Mouse (Mus musculus): ENCODE data around the gene Usp30. TPM values are rescaled to one million over a fixed set of nuclear protein-coding genes. Genes with fewer than 3 reads are reported as not detected.

Usp30 gene
- polyA plus RNA-seq, 1 experiment = 71.5 TPM

DNA sequence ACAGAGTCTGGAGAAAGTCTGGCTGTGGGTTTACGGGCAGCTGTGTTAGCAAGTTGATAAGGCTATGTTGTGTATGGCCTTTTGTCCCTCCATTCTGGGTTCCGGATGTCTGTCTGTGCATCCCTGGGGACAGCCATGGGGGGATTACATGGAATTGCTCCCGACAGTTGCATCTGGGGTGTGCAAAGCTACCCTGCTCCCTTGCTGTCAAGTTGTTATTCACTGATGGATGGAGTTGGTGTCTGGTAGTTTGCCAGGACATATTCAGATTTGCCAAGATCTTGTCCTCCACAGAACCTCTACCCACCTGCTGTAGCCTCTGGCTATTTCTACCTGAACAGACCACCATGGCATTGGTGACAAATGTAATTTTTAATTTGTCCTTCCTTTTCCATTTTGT lies 19.1 kb upstream of the Usp30 start:
- Histone ChIP-seq H3K27me3 (ENCODE audit: control insufficient read depth, insufficient read depth, low read length) (no peaks in the 10 kb centered on the region), H3K4me3 (ENCODE audit: control insufficient read depth, low read depth, low read length) (no peak overlapping the region), H3K36me3 (ENCODE audit: control insufficient read depth, insufficient read depth, low read length) (no peaks in the 10 kb centered on the region), H3K27ac (ENCODE audit: control insufficient read depth, insufficient read depth, low read depth, low read length) (no peak overlapping the region), H3K4me1 (ENCODE audit: control insufficient read depth, insufficient read depth, low read length) (0 out of 2 replicates have a peak, but pooled peaks cover 2% of the 10 kb centered on the region)
- no peak for TF ChIP-seq CTCF (IDR thresholded peaks at IDR 0.05; ENCODE audit: control insufficient read depth, insufficient read depth, insufficient replicate concordance, low read depth, low read length)
- TF ChIP-seq POLR2A (IDR thresholded peaks at IDR 0.05; ENCODE audit: control insufficient read depth, low read depth, low read length) = no peak

DNA sequence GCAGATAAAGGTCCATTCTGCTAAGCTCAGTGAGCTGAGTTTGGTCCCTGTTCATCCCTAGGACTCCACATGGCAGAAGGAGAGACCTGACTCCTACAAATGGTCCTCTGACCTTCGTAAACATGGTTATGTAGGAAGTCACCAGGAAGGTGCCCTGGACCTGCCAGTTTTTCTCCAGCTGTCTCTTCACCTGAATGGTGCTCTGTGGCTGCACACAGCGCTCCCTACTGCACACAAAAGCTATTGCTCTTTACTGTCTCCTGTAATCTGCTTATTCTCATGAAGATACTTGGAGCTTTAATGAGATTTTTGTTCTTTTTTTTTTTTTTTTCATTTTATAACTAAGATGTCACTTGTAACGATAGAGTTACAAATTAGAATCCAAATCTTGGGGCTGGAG lies 18.7 kb upstream of the Usp30 start:
- Histone ChIP-seq H3K27me3 (ENCODE audit: control insufficient read depth, insufficient read depth, low read length) (no peaks in the 10 kb centered on the region), H3K36me3 (ENCODE audit: control insufficient read depth, insufficient read depth, low read length) (no peaks in the 10 kb centered on the region), H3K27ac (ENCODE audit: control insufficient read depth, insufficient read depth, low read depth, low read length) (no peak overlapping the region), H3K4me3 (ENCODE audit: control insufficient read depth, low read depth, low read length) (no peak overlapping the region), H3K4me1 (ENCODE audit: control insufficient read depth, insufficient read depth, low read length) (0 out of 2 replicates have a peak, but pooled peaks cover 2% of the 10 kb centered on the region)
- TF ChIP-seq POLR2A (IDR thresholded peaks at IDR 0.05; ENCODE audit: control insufficient read depth, low read depth, low read length) = no peak
- no peak for TF ChIP-seq CTCF (IDR thresholded peaks at IDR 0.05; ENCODE audit: control insufficient read depth, insufficient read depth, insufficient replicate concordance, low read depth, low read length)

DNA sequence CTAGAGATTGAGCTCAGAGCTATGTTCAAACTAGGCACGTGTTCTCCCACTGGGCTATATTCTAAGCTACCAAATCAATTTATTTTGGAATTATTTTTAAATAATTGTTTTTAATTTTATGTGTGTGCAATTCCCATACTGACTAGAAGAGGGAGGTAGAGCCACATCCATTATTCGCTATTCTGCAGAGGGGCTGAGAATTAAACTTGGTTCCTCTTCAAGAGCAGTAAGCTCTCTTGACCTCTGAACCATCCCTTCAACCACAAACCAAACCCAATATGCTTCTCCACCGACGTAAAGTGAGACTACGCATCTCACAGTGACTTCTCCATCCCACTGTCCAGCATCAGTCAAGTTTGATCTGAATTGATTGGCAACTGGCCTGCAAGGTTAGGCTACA lies 18.1 kb upstream of the Usp30 start:
- Histone ChIP-seq H3K36me3 (ENCODE audit: control insufficient read depth, insufficient read depth, low read length) (no peaks in the 10 kb centered on the region), H3K27me3 (ENCODE audit: control insufficient read depth, insufficient read depth, low read length) (no peaks in the 10 kb centered on the region), H3K27ac (ENCODE audit: control insufficient read depth, insufficient read depth, low read depth, low read length) (no peak overlapping the region), H3K4me3 (ENCODE audit: control insufficient read depth, low read depth, low read length) (no peak overlapping the region), H3K4me1 (ENCODE audit: control insufficient read depth, insufficient read depth, low read length) (peaks cover 2% of the 10 kb centered on the region; the same call in 1 of the 2 replicates)
- TF ChIP-seq POLR2A (IDR thresholded peaks at IDR 0.05; ENCODE audit: control insufficient read depth, low read depth, low read length) (no peak), CTCF (IDR thresholded peaks at IDR 0.05; ENCODE audit: control insufficient read depth, insufficient read depth, insufficient replicate concordance, low read depth, low read length) (no peak)

DNA sequence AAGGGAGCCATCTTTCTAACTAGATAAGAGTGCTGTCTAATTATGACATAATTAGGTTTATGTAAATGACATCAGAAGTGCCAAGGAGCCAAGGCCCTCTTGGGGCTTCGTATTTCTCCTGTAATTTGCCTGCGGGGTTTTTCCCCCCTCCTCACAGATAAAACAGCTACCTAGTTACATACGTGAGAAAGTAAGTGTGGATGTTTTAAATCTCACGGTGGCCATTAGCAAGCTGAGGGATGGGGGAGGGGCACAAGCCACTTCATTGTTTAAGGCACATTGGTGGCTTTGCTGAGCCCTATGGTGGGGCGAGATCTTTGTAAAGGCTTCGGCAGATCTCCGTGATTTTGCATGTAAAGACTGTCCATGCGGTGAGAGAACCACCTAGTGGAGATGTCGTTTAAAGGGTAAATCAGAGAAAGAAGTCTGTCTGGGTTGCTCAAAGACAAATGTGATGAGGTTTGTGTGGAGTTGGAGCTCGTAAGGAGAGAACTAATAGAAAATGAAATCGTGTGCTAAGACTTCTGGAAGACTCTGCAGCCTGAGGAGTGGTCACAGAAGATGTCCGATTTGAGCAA lies 16.4 kb upstream of the Usp30 start:
- no peaks in the 10 kb centered on the region for H3K36me3 ChIP-seq (ENCODE audit: control insufficient read depth, insufficient read depth, low read length)
- H3K27me3 ChIP-seq (ENCODE audit: control insufficient read depth, insufficient read depth, low read length) = no peaks in the 10 kb centered on the region
- H3K4me3 ChIP-seq (ENCODE audit: control insufficient read depth, low read depth, low read length) = no peak overlapping the region
- H3K27ac ChIP-seq (ENCODE audit: control insufficient read depth, insufficient read depth, low read depth, low read length) = no peak overlapping the region
- TF ChIP-seq POLR2A (IDR thresholded peaks at IDR 0.05; ENCODE audit: control insufficient read depth, low read depth, low read length) (no peak), CTCF (IDR thresholded peaks at IDR 0.05; ENCODE audit: control insufficient read depth, insufficient read depth, insufficient replicate concordance, low read depth, low read length) (no peak)
- peaks cover 6% of the 10 kb centered on the region; the same call in 1 of the 2 replicates for H3K4me1 ChIP-seq (ENCODE audit: control insufficient read depth, insufficient read depth, low read length)

DNA sequence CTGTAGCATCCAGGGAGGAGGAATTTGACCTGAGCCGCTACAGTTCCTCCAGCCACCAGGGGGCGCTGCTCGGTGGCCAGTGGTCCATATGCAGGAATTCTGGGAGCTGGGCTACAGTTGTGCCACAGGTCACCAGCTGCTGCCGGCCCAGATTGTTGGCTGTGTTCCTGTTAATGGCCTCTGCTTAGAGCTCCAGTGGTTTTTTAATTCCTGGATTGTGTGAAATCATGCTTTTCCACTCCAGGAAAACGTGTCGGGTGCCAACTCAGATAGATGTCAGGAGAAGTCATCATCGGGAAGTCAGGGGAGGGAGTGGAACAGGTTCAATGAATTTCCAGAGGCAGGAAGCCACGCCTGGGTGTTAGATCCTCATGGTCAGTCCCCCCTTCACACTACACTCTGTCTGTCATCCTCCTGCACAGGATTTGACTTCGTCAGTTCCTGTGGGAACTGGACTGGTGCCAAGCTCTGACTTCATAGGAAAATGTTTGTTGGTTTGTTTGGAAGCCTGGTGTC lies 13.0 kb upstream of the Usp30 start:
- Histone ChIP-seq H3K27me3 (ENCODE audit: control insufficient read depth, insufficient read depth, low read length) (no peaks in the 10 kb centered on the region), H3K36me3 (ENCODE audit: control insufficient read depth, insufficient read depth, low read length) (no peaks in the 10 kb centered on the region), H3K4me1 (ENCODE audit: control insufficient read depth, insufficient read depth, low read length) (peaks cover 6% of the 10 kb centered on the region; the same call in 1 of the 2 replicates), H3K27ac (ENCODE audit: control insufficient read depth, insufficient read depth, low read depth, low read length) (no peak overlapping the region), H3K4me3 (ENCODE audit: control insufficient read depth, low read depth, low read length) (peak overlapping the region; percentile 50; the same call in 1 of the 2 replicates)
- peak; percentile 96 for TF ChIP-seq CTCF (IDR thresholded peaks at IDR 0.05; ENCODE audit: control insufficient read depth, insufficient read depth, insufficient replicate concordance, low read depth, low read length)
- peak; percentile 19; the same call in 1 of the 2 replicates for TF ChIP-seq POLR2A (IDR thresholded peaks at IDR 0.05; ENCODE audit: control insufficient read depth, low read depth, low read length)

DNA sequence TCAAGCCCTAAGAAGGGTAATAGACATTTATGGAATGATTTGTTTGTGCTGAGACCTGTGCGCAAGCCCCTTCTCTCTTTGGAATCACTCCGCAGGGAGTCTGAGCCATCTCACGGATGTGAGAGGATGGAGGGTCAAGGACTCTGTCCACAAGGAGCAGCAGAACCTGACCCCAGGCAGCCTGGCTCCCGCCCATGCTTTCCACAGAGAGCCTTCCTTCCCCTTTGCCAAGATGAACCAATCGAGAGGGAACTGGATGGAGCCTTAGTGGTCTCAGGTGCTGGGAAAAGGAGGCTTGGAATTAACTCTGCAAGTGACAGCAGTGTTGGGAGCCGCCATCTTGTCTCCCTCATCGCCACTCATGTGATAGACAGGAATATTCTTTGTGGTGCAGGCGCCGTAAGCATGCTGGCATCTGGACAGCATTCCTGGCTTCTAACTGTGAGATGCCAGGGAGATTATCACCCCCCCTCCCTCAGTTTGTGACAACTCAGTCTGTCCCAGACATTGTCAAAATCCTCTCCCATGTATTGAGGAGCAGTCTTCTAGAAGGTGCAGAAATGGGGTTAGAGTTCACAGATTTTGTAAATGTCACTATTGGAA lies 8.0 kb upstream of the Usp30 start:
- peaks cover 5% of the 10 kb centered on the region; the same call in 1 of the 2 replicates for H3K4me1 ChIP-seq (ENCODE audit: control insufficient read depth, insufficient read depth, low read length)
- no peaks in the 10 kb centered on the region for H3K27me3 ChIP-seq (ENCODE audit: control insufficient read depth, insufficient read depth, low read length)
- no peaks in the 10 kb centered on the region for H3K36me3 ChIP-seq (ENCODE audit: control insufficient read depth, insufficient read depth, low read length)
- no peak overlapping the region for H3K4me3 ChIP-seq (ENCODE audit: control insufficient read depth, low read depth, low read length)
- TF ChIP-seq CTCF (IDR thresholded peaks at IDR 0.05; ENCODE audit: control insufficient read depth, insufficient read depth, insufficient replicate concordance, low read depth, low read length) (no peak), POLR2A (IDR thresholded peaks at IDR 0.05; ENCODE audit: control insufficient read depth, low read depth, low read length) (no peak)
- no peak overlapping the region for H3K27ac ChIP-seq (ENCODE audit: control insufficient read depth, insufficient read depth, low read depth, low read length)

DNA sequence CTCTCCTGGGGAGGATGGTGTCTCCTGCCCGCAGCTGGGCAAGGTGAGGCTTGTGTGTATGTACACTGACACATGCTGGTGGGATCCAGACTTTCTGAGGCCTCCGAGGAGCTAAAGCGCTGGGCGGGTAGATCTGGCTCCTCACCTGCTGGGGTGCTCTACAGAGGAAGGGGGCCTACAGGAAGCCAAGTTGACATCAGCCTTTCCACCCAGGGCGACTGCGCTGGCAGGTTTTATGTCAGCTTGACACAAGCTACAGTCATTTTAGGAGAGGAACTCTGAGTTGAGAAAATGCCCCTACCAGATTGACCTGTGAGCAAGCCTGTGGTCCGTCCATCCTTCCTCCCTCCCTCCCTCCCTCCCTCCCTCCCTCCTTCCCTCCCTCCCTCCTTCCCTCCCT lies 3.6 kb upstream of the Usp30 start:
- no peak overlapping the region for H3K27ac ChIP-seq (ENCODE audit: control insufficient read depth, insufficient read depth, low read depth, low read length)
- H3K4me1 ChIP-seq (ENCODE audit: control insufficient read depth, insufficient read depth, low read length) = peaks cover 2% of the 10 kb centered on the region; the same call in 1 of the 2 replicates
- H3K36me3 ChIP-seq (ENCODE audit: control insufficient read depth, insufficient read depth, low read length) = no peaks in the 10 kb centered on the region
- H3K4me3 ChIP-seq (ENCODE audit: control insufficient read depth, low read depth, low read length) = no peak overlapping the region
- no peak for TF ChIP-seq POLR2A (IDR thresholded peaks at IDR 0.05; ENCODE audit: control insufficient read depth, low read depth, low read length)
- TF ChIP-seq CTCF (IDR thresholded peaks at IDR 0.05; ENCODE audit: control insufficient read depth, insufficient read depth, insufficient replicate concordance, low read depth, low read length) = no peak
- no peaks in the 10 kb centered on the region for H3K27me3 ChIP-seq (ENCODE audit: control insufficient read depth, insufficient read depth, low read length)

All from testis, adult 2 months (tissue).